Mouse (Mus musculus): ENCODE results near the gene Tsga13.

Gene Tsga13

GRCm38 (mm10) chr6:30915473-30915872 is at the start of gene Tsga13:
Gene Tsga13 (minus strand): TSS chr6:30915573.
- no peak for DNase-seq (ENCODE audit: low spot score)

- no peak for DNase-seq (ENCODE audit: low spot score)
These were observed 43.6 kb upstream of the Tsga13 start, which contains the start of gene Klf14 for GRCm38 (mm10) chr6:30958736-30959540. Gene Klf14 (minus strand): TSS chr6:30959078.

- DNase-seq (ENCODE audit: low spot score), result no peak
These were observed 42.7 kb upstream of the Tsga13 start for GRCm38 (mm10) chr6:30957784-30958735.

GRCm38 (mm10) chr6:30939264-30939663 is 23.9 kb upstream of the Tsga13 start:
- no peak for DNase-seq (ENCODE audit: low spot score)

- DNase-seq (ENCODE audit: low spot score), result peak; percentile 60
These were observed 7.4 kb upstream of the Tsga13 start for GRCm38 (mm10) chr6:30922821-30923220.

- no peak for DNase-seq (ENCODE audit: low spot score)
These were observed 6.5 kb upstream of the Tsga13 start for GRCm38 (mm10) chr6:30921826-30922225.

- DNase-seq (ENCODE audit: low spot score), result no peak
These were observed 5.7 kb upstream of the Tsga13 start for GRCm38 (mm10) chr6:30920834-30921675.

DNA sequence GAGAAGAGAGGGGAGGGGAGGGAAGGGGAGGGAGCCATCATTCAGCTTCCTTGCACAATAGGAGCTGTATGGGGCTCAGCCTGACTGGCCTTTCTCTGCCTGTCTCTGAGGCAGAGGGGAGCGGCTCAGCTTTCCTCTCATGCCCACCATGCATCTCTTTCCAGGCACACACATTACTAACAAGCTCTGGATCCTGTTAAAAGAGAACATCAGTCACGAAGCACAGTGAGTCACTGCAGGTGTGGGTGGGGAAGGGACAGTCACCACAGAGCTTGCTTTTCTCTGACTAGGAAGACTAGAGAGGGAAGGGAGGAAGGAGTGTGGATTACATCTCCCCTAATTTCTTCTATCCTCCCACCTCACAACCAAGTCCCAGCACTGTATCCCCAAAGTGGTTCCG is 7.4 kb downstream of the Tsga13 start:
- DNase-seq (ENCODE audit: low spot score), result no peak

GRCm38 (mm10) chr6:30904911-30905310 is 10.5 kb downstream of the Tsga13 start:
- no peak for DNase-seq (ENCODE audit: low spot score)

GRCm38 (mm10) chr6:30904033-30904432 is 11.3 kb downstream of the Tsga13 start:
- DNase-seq (ENCODE audit: low spot score), result no peak

- DNase-seq (ENCODE audit: low spot score), result no peak
These were observed 17.9 kb downstream of the Tsga13 start for GRCm38 (mm10) chr6:30897520-30897919.

DNA sequence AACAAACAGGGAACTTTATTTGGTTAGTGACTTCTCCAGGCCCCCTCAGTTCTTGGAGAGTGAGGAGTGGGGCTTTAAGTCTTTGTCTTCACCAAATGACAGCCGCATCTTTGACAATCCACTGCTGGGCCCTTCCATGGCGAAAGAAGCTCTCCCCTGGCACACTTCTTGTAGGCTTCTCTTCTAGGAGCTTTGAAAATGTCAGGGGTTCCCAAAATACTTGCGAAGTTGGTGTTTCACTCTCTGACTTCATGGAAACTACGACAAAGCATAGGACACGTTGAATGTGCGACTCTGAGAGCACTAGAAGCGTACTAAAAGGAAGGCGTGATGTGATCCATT is 18.4 kb downstream of the Tsga13 start:
- no peak for DNase-seq (ENCODE audit: low spot score)

DNA sequence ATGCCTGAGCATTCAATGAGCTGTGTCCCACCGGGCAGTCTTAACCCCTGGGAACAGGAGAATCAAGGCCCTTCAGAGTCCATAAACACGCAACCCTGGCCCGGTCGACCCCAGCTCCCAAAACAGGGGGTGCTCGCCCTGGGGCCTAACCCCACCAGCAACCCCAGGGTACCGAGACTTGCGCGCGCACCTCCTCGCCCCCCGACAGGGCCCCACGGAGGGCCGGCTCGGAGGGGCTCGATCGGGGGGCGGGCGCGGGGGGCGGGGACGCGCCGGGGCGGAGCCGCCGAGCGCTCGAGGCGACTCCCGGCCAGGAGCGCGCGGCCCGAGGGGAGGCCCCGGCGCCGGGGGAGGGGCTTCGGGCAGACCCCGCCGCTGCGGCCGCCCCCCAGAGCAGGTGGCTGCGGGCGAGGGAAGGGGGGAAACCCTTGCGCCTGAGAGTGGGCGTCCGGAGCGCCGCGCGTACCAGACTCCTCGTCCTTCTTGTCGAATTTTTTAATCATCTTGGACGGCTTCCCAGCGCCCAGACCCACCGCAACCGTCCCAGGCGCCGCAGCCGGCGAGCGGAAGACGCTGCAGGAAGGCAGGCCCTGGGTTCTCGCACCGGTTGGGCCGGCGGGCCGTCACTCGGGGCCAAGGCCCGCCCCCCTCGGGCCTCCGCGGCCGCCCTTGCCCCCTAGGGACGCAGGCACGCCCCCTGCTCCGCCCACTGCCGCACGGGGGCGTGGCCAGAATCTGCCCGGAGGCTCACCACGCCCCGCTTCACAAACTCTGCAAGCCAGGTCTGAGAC is 19.0 kb downstream of the Tsga13 start, which contains the start of gene Copg2:
Gene Copg2, minus strand, starts transcription at position 600 of the 791 bp plus-strand sequence.
- DNase-seq (ENCODE audit: low spot score), result peak; percentile 96

- DNase-seq (ENCODE audit: low spot score), result peak; percentile 66
These were observed 19.6 kb downstream of the Tsga13 start for GRCm38 (mm10) chr6:30895819-30896194.

DNA sequence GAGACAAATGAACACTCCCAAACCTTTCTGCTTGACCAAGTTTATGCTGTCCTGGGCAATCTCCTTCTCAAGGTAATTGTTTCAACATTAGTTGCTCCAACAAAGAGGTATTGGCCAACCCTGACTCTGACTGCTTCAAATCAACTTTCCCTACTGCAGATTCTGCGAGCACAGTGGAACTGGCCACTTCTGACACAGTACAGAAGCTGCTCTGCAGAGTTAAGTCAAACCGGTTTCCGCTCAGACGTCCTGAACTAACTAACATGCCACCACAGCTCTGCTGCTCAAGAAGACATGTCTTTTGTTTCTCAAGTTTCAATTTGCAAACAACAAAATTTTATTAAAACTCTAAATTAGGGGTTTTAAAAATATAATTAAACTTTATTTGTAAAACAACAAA is 22.3 kb downstream of the Tsga13 start:
- peak; percentile 46 for DNase-seq (ENCODE audit: low spot score)

- no peak for DNase-seq (ENCODE audit: low spot score)
These were observed 23.6 kb downstream of the Tsga13 start for GRCm38 (mm10) chr6:30891761-30892160.

GRCm38 (mm10) chr6:30884856-30885255 is 30.5 kb downstream of the Tsga13 start:
- no peak for DNase-seq (ENCODE audit: low spot score)

- peak; percentile 77 for DNase-seq (ENCODE audit: low spot score)
These were observed 31.9 kb downstream of the Tsga13 start for GRCm38 (mm10) chr6:30883491-30883890.

- DNase-seq (ENCODE audit: low spot score), result peak; percentile 72
These were observed 38.7 kb downstream of the Tsga13 start for GRCm38 (mm10) chr6:30876661-30877060.

GRCm38 (mm10) chr6:30866501-30866900 is 48.9 kb downstream of the Tsga13 start:
- no peak for DNase-seq (ENCODE audit: low spot score)
